Mouse (Mus musculus) adrenal gland, postnatal 14 days (tissue): Measurements from ENCODE around the gene Adamtsl4. TPM values are rescaled to one million over a fixed set of nuclear protein-coding genes. Genes with fewer than 3 reads are reported as not detected.
"Not testable (repeated sequence)": the region's sequence is repeated elsewhere in the genome, so short reads cannot be mapped to it uniquely, and the experiment has no call there.

Source experiments
- DNase-seq: peaks from one replicate; pipeline ENCODE4 v3.0.0; 2021; ENCODE audit warnings: mixed read lengths
- total RNA-seq: library from RNA; stranded (reverse); gene quantifications from 2 replicates; pipeline ENCODE4 v1.2.3, GENCODE M21; 2021

Gene Adamtsl4
- total RNA-seq, 1 experiment from 2014 or later: 6.6 TPM

DNA sequence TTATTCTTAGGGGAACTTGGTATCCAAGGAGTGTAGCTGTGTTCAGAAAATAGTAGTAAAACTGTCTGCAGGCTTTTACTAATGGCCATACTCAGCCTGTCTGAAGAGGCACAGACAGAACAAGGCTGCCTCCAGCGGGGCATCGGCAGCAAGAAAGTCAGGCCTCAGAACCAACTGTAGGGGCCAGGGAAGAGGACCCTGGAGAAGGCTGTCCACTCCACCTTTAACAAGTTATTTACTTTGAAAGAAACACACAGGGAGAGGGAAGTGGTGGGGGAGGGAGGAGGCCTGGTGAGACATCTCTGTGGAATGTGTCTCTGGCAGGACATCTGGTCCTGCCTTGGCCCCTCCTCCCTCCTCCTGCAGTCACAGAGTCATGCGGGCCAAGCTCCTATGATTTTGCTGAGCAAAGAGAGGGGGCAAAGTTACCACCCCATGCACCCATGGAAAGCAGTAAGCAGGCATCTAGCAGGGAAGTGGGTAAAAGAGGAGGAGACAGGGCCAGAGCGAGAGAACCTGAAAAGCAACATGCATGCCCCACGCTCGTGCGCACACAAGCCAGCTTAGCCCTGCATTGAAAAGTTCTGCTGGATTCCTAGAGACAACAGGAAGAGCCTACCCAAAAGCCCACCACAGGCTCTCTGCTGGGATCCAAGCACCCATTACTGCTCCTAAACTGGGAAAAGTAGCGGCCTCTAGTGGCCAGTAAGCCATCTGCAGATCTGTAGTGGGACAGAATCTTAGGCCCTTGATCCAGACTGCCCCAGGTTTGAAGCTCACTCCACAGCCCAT lies 12.2 kb downstream of the Adamtsl4 start:
- peak; percentile 88 for DNase-seq

DNA sequence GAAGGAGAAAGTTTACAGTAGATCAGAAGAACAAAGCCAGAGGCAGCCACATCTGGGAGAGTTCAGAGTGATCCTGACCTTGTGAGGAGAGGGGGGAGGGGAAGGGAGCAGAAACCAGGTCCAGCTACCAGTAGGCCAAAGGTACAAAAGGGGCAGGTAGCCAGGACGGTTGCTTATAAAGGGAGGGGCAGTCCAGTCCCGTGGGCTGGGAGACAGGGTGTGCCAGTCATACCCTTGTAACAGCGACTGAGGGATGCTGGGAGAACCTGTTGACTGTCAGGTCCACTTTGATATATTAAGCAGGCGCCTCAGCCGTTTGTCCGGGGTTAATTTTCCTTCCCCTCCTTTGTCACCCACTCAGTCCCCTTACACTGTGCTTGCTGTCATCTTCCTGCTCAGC lies 12.9 kb downstream of the Adamtsl4 start:
- no peak for DNase-seq

DNA sequence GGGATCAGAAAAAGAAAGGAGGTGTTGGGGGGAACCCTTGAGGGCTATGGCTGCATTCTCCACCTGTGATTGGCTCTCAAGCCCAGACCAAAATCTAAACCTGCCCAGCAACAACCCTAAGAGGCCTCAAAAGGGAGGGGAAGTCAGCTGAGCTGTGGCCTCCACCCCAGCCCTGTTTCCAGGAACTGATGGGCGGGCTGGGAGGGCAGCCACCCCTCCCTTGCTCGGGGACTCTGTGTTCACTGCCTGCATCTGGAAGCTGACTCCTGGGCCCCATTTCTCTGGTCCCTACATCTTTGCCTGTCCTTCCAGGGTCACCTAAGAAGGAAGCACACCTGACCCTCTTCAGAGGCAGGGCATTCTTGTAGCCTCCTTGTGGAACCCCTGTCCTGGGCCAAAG lies 13.5 kb downstream of the Adamtsl4 start:
- peak; percentile 86 for DNase-seq

- DNase-seq: no peak
Measured at GRCm38 (mm10) chr3:95673707-95674211, 14.0 kb downstream of the Adamtsl4 start.

DNA sequence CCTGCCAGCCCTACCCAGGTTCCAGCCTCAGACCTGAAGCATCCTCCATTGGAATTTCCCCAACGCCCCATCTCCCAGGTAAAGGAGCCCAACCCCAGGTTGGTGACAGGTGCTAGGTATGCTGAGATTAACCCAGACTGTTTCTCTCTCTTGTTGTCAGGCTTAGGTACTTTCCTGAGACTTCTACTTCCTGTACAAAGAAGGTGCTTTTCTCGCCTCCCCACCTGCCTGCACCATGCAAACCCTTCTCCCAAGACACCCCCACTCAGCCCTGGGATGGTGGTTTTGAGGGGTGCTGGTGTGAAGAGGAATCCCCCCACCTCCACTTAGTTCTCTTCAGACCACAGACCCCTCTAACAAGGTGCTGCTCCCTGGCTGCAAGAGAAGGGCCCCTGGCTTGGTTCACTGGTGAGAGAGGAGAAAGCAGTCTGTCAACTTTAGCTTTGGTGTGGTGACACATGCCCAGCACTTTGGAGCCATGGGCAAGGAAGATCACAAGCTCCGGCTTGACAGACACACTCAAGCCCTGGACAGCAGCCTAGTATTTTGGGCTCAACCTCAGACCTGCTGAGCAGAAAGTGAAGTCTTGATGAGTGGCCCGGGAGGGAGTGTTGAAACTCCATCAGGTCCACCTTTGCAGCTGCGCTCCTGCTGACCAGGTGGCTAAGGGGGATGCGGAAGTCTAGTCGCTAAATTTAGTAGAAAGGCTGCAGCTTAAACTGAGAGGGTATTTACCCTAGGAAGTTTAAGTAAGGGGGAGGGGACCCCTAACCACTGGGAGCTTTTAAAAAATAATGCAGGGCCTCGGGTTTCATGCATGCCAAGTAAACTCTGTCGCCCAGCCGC lies 14.6 kb downstream of the Adamtsl4 start:
- DNase-seq: no peak

DNA sequence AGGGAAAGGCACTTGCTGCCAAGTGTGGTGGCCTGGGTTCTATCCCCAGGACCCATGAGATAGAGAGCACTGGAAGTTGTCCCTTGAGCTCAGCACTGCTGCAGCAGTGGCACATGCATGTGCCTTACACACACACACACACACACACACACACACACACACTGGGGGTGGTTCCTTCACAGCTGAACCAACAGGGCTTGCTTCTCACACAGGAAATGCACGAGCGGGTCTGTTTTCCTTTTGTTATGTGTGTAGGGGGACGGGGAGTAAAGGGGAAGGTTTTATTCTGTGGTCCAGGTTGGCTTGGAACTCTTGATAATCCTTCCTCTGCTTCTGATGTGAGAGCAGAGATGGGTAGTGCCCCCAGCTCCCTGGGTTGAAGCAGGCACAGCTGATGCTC lies 15.3 kb downstream of the Adamtsl4 start:
- no peak for DNase-seq

- DNase-seq: no peak
Measured at GRCm38 (mm10) chr3:95671201-95671600, 16.5 kb downstream of the Adamtsl4 start.

DNA sequence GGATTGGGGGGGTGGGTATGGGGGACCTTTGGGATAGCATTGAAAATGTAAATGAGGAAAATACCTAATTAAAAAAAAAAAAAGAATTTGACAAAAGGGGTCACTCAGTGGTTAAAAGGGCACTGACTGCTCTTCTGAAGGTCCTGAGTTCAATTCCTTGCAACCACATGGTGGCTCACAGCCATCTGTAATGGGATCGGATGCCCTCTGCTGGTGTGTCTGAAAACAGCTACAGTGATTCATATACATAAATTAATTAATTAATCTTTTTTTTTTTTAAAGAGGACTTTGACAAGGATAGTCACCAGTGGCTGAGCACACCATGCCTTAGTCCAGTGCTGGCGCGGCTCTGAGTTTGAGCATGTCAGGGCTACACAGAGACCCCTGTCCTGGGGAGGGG lies 17.3 kb downstream of the Adamtsl4 start:
- DNase-seq: not testable (repeated sequence)

GRCm38 (mm10) chr3:95669309-95669665 lies 18.4 kb downstream of the Adamtsl4 start:
- no peak for DNase-seq

DNA sequence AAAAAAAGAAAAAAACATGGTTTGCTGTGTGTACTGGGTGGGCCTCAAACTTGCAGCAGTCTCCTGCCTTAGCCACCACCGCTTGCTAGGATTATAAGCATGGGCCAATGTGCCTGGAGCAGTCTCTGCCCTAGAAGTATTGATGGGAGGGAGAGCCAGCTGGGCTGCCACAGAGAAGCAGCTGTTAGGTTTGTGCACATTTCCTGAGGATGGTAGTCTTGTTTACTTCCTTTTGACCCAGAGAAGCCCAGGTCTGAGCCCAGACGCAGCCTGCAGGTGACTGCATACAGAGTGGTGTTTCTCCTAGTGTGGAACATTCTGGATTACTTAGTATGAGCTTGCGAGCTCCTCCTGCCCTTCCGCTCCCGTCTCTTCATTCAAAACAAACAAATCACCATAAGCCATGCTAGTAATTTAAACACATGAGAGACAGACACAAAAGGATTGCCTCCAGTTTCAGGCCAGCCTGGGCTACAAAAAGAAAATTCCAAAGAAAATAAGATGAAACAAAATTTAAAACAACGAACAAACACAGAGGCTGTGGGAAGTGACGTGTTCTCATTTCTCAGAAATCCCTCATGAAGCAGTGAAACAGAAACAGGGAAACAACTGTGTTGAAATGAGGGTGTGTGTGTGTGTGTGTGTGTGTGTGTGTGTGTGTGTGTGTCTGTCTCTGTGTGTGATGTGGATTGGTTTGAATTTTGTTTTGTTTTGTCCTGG lies 19.0 kb downstream of the Adamtsl4 start:
- DNase-seq: no peak

DNA sequence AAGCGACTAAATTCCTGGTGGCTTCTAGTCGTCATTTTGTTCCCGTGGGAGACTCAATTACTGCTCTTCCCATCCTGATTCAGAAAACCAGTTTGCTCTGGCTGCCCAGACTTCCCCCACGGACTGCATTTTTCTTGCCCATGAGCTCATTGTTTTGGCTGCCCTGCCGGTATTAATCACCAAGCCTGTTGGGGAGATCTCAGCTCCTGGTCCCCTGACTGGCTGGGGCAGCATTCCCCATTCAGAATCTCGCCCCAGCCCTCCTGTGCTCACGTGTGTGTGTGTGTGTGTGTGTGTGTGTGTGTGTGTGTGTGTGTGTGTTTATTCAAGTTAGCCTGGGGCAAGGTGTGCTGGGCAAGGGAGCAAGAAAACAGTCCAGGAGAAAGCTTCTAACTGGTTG lies 19.7 kb downstream of the Adamtsl4 start:
- DNase-seq: peak; percentile 86

DNA sequence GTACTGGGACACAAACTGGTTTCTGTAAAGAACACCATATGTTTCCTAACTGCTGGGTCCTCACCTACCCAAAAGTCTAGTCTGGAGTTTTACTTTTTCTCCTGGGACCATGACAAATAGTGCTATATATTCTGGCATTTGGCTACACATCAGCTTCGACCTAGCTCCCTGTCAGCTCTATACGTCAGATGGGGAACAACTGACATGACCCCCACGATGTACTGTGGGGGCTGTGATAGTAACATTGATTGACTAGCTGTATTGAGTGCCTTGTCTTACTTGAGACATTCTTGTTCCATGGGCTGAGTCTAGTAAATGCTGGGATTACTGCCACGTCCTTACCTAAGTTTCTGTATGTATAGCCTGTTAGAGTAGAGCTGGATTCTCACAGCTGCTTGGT lies 20.2 kb downstream of the Adamtsl4 start:
- no peak for DNase-seq

- DNase-seq: peak; percentile 87
Measured at GRCm38 (mm10) chr3:95666124-95666844, 21.4 kb downstream of the Adamtsl4 start.

DNA sequence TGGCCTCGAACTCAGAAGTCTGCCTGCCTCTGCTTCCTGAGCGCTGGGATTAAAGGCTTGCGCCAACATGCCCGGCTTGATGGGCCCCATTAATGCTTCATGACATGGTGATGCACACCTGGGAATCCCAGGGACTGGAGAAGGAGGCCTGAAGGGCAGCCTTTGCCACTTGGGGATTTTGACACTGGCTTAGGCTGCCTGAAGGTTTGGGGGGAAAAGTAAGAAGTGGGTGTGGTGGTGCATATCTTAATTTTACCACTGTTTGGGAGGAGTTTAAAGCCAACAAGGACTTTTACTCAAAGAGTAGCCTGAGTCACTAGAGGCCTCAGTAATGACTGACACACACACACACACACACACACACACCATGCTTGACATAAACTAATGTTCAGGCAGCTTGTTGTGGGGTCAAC lies 22.8 kb downstream of the Adamtsl4 start:
- DNase-seq: no peak

DNA sequence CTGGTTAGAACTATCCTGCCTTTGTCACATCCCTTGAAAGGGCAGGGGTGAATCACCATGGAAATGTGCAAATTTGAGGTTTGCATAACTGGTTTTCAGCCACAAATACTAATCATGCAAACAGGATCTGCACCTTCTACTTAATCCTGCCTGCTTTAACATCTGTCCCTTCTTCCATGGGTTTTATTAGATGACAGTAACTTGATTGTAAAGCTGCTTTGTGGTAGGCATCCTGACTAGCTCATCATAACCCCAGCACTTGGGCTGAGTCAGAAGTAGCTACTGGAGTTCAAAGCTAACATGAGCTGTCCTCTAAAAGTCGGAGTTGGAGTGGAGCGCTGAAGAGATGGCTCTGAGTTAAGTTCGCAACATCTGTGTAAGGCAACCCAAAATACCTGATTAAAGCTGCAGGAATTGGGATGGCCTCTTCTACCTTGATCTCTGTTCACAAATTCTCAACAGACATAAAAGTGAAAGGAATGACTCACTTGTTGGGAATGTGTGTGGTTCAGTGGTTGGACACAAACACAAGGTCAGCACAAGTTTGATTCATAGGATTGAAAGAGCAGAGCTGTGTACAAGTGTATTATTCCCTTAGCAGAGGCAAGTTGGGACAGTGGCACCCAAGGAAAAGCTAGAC lies 23.6 kb downstream of the Adamtsl4 start:
- peak; percentile 37 for DNase-seq

- no peak for DNase-seq
Measured at GRCm38 (mm10) chr3:95663486-95663885, 24.2 kb downstream of the Adamtsl4 start.

DNA sequence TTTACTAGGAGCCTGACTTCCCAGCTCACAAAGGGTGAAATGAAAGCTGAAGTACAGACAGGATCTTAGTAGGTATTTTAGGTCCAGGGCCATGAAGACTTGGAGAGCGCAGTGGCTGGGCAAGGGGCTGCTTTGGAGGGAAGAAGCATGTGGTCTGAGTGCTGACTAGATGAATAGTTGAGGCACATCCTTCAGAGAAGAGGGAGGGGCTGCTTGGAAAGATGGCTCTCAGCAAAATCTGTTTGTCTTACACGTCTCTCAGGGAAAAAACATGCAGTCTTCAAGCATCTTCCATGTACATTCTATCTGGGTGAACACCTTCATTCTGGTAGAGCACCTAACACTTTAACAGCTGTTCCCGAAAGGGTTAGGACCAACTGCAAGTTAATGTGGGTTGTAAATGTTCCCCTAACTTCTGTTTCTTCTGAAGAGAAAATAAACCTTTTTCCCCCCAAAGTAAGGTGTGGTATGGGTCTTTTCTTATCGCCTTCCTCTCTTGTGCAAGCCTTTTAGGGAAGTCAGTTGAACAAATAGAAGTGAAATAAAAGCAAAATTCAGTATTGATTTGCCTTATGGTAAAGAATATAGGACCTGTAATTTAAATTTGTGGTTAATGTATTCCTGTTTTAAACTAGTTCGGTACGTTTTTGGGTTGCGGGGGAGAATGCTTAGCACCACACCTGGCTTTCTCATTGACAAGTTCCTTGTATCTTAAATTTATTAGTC lies 24.8 kb downstream of the Adamtsl4 start:
- DNase-seq: no peak

- no peak for DNase-seq
Measured at GRCm38 (mm10) chr3:95661945-95662715, 25.6 kb downstream of the Adamtsl4 start.

- no peak for DNase-seq
Measured at GRCm38 (mm10) chr3:95660788-95661478, 26.8 kb downstream of the Adamtsl4 start.
